Mouse (Mus musculus) spleen, postnatal 36 days (tissue): ENCODE data around the gene Ybx1.
"Not testable (repeated sequence)": the region's sequence is repeated elsewhere in the genome, so short reads cannot be mapped to it uniquely, and the experiment has no call there.

Experiments
- DNase-seq, 2 experiments: peaks; one replicate each; pipeline ENCODE4 v3.0.0; 2022; ENCODE audit warnings: low spot score in 2 of 2, mixed read lengths in 1 of 2

Gene Ybx1

GRCm38 (mm10) chr4:119294415-119295133 lies at the start of gene Ybx1:
TSS of gene Ybx1 (minus strand) at chr4:119294604.
- peak; percentile 98 to 99 for DNase-seq

DNA sequence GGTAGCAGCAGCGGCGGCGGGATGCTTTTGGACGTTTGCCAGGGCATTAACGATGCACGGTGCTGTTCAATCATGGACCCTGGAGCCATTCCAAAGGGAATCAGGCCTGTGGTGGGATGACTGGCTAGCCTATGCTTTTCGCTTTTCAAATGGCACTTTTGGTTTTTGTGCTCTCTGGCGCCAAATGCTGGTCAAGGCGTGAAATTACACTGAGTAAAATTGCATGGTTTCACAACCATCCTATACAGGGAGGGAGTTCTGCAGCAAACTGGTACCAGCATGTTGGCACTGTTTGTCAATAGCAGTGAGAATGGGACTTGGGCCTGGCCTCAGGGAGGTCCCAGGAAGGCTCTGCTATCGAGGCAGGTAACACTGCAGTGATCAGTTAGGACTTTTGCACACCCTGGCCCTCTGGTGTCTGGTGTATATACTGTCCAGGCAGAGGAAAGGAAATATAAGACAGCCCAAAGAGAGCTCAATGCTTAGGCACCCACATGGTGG lies 44.5 kb upstream of the Ybx1 start:
- no peak for DNase-seq

DNA sequence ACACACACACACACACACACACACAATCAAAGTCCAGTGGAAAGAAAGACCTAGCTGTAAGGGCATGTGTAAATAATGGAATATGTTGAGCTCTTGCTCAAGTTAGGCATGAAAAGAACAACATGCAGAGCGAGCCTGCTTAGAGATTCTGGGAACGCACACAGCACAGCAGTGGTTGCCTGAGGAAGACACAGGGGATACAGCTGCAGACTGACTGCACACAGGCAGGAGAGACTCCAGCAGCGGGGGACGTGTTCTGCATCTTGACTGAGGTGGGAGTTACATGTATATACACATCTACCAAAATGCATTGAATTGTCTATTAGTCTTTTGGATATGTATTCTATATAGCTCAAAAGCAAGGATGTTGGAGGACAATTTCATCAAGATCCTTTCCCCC lies 44.0 kb upstream of the Ybx1 start:
- no peak for DNase-seq

GRCm38 (mm10) chr4:119333487-119333886 lies 39.1 kb upstream of the Ybx1 start:
- DNase-seq = no peak

DNA sequence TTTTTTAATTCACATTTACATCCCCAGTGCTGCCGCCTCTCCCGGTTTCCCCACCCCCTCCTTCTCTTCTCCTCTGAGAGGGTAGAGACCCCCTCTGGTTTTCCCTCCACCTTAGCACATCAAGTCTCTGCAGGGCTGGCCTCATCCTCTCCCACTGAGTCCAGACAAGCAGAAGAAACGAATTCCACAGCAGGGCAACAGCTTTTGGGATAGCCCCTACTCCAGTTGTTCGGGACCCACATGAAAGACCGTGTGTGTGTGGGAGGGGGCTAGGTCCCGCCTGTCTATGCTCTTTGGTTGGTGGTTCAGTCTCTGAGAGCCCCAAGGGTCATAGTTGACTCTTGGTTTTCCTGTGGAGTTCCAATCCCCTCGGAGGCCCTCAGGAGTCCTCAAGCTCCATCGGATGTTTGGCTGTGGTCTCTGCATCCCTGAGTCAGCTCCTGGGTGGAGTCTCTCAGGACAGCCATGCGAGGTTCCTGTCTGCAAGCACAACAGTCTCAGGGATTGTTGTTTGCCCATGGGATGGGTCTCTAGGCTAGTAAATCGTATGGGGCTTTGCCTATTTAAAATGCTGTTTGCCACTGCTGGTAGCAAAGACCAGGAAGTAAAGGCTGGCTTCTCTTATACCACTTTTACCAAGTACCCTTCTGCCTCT lies 26.6 kb upstream of the Ybx1 start:
- DNase-seq = no peak

DNA sequence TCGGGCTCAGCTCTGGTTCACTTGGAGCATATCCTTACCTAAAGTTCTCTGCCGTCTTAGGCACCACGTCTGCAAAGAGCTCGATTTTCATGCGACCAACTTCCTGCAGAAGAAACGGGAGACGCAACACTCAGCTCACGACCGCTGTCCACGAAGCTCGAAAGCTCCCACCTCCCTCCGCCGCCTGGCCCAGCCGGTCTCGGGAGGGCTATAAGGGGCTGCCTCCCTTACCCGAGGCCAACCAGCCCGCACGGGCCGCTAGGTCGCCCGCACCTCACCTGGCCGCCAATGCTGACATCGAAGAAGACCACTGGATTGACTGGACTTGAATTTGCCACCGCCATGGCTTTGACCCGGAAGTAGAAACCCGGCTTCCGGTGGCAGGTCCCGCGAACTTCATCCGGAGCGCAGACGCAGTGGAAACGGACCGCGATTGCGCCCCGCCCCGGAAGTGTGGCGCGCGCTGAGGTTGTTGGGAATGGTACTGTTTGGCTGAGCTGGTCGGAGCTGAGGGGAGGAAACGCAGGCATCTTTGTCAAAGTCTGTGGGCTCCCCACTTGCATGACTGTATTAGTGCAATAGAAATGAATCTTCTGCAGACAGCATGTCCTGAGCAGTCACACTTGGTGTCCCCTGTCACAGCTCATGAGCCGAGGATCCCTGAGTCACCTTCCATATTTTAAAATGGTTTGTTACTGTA lies 25.9 kb upstream of the Ybx1 start, which contains the start of gene Ppih:
Gene Ppih (minus strand): TSS at position 416 of the 700 bp plus-strand sequence.
- DNase-seq = peak; percentile 95

DNA sequence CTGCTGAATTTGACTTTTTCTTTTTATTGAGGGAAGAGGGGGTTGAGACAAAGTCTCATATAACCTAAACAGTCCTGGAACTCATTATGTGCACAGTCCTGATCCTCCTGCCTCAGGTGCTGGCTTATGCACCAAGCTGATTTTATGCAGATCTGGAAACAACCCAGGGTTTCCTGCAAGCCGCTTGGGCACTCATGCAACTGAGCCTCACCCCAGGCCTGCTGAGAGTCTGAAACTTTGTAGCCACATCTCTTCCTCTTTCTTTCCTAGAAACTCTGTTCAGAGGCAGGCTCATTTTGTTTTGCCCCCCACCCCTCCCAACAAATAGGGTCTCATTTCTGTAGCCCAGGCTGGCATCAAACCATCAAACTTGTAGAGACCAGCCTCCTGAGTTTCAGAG lies 19.4 kb upstream of the Ybx1 start:
- DNase-seq = peak; percentile 56

DNA sequence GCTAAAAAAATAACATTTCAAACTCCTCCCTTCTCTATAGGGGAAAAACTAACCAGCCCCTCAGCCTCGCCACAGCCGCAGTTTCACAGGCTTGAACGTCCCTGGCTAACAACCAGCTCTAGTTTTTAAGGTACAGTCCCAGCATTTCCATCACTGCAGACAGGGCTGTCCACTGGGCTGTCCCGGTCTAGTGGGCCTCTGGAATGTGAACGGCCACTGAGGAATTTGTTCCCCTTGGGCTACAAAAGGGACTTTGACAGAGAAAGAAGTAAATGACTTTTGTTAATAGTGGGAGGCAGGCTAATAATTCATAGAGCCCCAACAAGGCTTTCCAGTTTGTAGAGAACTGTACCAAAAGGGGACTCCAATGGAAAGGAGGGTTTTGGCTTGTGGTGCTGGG lies 11.0 kb upstream of the Ybx1 start:
- DNase-seq = no peak

- DNase-seq = no peak
Observed at GRCm38 (mm10) chr4:119303291-119303690, 8.9 kb upstream of the Ybx1 start.

DNA sequence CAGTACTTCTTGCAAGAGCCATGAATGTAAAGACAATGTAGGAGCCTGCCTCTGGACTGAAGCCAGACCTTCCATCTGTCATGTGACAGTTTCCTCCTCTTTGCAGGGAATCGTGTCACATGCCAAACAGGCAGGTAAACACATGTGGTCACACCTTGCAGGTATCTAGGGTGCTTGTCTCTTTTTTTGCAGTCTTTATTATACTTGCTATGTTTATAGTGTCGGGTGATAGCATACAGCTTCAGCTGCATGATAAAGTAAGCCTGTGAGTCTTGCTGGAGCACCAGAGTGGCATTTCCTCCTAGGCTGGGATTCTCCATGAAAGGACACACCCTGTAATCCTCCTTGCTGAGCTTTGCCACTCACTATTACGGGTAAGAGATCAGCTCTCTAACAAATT lies 7.4 kb upstream of the Ybx1 start:
- DNase-seq = no peak

DNA sequence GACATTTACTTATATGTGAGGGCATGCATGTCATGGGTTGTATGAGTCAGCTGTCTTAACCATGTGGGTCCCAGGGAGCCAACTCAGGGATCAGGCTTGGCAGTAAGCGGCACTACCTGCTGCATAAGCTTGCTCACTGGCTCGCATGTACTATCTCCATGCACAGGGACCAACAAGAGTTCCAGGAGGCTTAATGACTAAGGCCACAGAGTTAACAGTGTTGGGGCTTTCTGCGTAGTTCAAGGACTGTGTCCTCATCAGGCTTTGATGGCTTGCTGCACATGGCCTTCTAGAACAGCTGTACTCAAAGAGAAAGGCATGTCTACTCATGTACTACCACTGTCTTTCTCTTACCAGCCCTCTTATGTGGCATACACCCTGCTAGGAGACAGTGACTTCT lies 6.4 kb upstream of the Ybx1 start:
- no peak for DNase-seq

DNA sequence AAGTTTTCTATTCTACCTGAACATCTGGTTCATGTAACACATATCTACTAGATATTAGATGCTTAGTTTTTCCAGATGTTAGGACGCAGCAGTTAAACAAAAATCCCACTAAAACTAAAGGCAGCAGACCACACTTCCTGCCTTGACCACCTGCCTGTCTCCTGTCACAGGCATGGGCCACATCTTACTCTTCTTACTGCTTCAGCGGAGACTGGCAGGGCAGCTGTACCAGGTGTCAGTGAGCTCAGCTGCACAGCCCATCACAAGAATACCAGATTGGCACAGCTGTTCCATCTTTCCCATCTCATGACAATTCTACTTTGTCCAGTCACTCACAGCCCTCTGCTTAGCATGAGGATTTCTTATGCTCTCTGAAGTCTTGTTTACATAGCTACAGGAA lies 3.0 kb upstream of the Ybx1 start:
- no peak for DNase-seq

- no peak for DNase-seq
Observed at GRCm38 (mm10) chr4:119295134-119295453, 690 bp upstream of the Ybx1 start.

DNA sequence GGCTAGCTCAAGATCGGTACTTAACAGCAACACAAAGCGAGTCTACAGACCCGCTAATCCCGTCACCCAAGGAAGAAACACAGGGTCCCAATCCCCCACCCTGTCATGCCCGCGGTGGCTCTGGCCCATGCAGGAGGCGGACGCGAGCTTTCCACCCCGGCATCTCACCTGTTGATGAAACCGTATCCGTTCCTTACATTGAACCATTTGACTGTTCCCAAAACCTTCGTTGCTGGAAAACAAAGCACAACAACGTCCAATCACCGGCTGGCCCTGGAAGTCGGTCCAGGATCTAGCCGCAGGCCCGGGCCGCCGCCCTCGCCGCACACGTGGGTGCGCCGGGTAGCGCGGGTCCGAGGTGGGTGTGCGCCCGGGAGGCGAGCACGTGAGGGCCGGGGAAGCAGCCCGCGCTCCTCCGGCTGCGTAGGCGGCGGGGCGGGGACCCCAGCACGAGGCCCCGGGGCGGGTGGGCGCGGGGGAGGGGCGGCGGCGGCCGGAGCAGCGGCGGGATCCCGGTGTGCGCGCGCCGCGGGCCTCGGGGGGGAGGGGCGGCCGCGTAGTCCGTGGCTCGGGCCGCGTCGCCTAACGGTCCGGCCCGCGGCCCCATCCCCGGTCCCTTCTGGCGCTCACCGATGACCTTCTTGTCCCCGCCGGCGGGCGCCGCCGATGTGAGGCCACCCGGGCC lies 688 bp downstream of the Ybx1 start:
- peak; percentile 32 to 33 for DNase-seq

GRCm38 (mm10) chr4:119292771-119293573 lies 1.4 kb downstream of the Ybx1 start:
- peak; percentile 53 to 56 for DNase-seq

GRCm38 (mm10) chr4:119291921-119292320 lies 2.5 kb downstream of the Ybx1 start:
- no peak for DNase-seq

DNA sequence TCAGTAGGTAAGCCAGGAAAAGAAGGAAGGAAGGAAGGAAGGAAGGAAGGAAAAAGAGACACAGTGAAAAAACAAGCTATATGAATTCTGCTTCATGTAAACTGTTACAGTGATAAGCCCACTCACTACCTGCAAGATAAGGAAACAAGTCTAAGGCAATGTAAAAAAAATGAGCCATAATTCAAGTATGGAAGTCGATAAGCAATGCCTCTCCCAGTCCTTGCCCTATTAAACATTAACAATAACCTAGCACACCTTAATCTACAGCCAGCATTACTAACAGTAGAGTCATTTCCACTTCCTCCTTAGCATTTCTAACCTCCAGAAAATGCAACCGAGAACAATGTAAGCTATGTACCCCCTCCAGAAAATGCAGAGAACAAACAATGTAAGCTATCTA lies 9.1 kb downstream of the Ybx1 start:
- DNase-seq = no peak

- DNase-seq = no peak
Observed at GRCm38 (mm10) chr4:119284861-119285260, 9.5 kb downstream of the Ybx1 start.

- DNase-seq = not testable (repeated sequence)
Observed at GRCm38 (mm10) chr4:119278784-119279183, 15.6 kb downstream of the Ybx1 start.

- DNase-seq = no peak
Observed at GRCm38 (mm10) chr4:119275726-119276125, 18.7 kb downstream of the Ybx1 start.

DNA sequence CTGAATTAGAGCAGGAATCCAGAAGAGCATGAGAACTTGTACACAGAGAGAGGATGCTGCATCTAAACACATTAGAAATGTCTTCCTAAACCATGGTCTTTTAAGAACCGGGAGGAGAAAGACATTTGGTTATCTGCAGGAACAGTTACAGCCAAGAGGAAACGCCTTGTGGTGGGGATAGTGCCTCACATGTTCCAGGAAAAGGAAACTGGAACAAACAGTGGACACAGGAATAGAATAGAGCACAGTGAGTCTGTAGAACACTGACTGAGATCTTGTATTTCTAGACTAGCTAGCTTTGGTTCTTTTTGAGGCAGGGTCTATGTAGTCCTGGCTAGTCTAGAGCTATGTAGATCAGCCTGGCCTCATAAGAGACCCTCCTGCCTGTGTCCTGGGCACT lies 19.2 kb downstream of the Ybx1 start:
- DNase-seq = no peak
